ENCODE assay signal across 27 mouse cellular contexts in the genomic region with DNA sequence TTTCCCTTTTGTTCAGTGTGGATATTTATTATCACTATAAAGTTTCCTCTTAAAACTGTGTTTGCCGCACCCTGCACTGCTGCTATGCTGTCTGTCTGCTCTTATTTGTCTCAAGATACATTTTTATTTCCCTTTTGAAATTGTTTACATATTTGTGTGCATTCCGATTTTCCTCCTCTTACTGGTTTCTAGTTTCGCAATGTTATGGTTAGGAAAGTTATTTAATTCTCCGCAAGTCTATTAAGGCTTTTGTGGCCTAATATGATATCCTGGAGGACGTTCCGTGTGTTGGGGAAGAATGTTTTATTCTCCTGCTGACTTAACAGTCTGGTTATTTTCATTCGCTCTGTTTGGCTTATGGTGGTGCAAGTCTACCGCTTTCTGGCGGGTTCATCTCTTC.
"Had no signal": no experiment of that assay in that cellular context is flagged by ENCODE, and none has a peak within 500 bp of the region (broad histone marks: within the 10 kb centered on the region; RNA-seq: fewer than 3 reads in every experiment).

No protein-coding gene starts in this region.

- H3K9ac ChIP-seq: embryonic facial prominence, embryonic 12.5 days; embryonic facial prominence, embryonic 13.5 days; embryonic facial prominence, embryonic 15.5 days; forebrain, embryonic 12.5 days; forebrain, embryonic 13.5 days; forebrain, embryonic 15.5 days; forebrain, postnatal 0 days had no signal

- H3K4me1 ChIP-seq: embryonic facial prominence, embryonic 12.5 days; embryonic facial prominence, embryonic 13.5 days; embryonic facial prominence, embryonic 15.5 days; forebrain, embryonic 10.5 days; forebrain, embryonic 12.5 days; forebrain, embryonic 13.5 days; forebrain, embryonic 15.5 days; heart, embryonic 10.5 days had no signal

- H3K27me3 ChIP-seq: embryonic facial prominence, embryonic 12.5 days; embryonic facial prominence, embryonic 13.5 days; embryonic facial prominence, embryonic 15.5 days; forebrain, embryonic 12.5 days; forebrain, embryonic 13.5 days; forebrain, embryonic 15.5 days had no signal

- H3K4me2 ChIP-seq: embryonic facial prominence, embryonic 12.5 days; embryonic facial prominence, embryonic 13.5 days; embryonic facial prominence, embryonic 15.5 days; forebrain, embryonic 12.5 days; forebrain, embryonic 13.5 days; forebrain, embryonic 15.5 days had no signal

- H3K4me3 ChIP-seq: embryonic facial prominence, embryonic 12.5 days; embryonic facial prominence, embryonic 13.5 days; embryonic facial prominence, embryonic 15.5 days; erythroblast, embryonic 14.5 days; forebrain, embryonic 10.5 days; forebrain, embryonic 12.5 days; forebrain, embryonic 13.5 days; forebrain, embryonic 15.5 days; gastrocnemius, adult 2 months; heart, adult 2 months; heart, embryonic 10.5 days had no signal

- H3K36me3 ChIP-seq: embryonic facial prominence, embryonic 12.5 days; embryonic facial prominence, embryonic 13.5 days; embryonic facial prominence, embryonic 15.5 days; forebrain, embryonic 10.5 days; forebrain, embryonic 12.5 days; forebrain, embryonic 15.5 days; heart, embryonic 10.5 days had no signal

- DNase-seq: cerebellum, adult 9-10 months; cerebellum, adult 9-11 months; cerebellum, postnatal 10 days; cerebellum, postnatal 14 days; cerebellum, postnatal 25 days; cerebellum, postnatal 36 days; embryo, embryonic 11 days; forebrain, postnatal 0 days; gastrocnemius, adult 2 months; gastrocnemius, postnatal 10 days; gastrocnemius, postnatal 14 days; gastrocnemius, postnatal 25 days; gastrocnemius, postnatal 36 days; heart, adult 11 months; heart, adult 18-20 months; heart, adult 2 months had no signal

- ATAC-seq: forebrain, embryonic 13.5 days; forebrain, embryonic 14.5 days; forebrain, embryonic 15.5 days; forebrain, embryonic 16.5 days; forebrain, postnatal 0 days had no signal

- H3K9me3 ChIP-seq: embryonic facial prominence, embryonic 12.5 days; embryonic facial prominence, embryonic 13.5 days; embryonic facial prominence, embryonic 15.5 days; forebrain, embryonic 10.5 days; forebrain, embryonic 12.5 days; forebrain, embryonic 13.5 days; heart, embryonic 10.5 days had no signal

- H3K27ac ChIP-seq: embryonic facial prominence, embryonic 12.5 days; embryonic facial prominence, embryonic 13.5 days; embryonic facial prominence, embryonic 15.5 days; forebrain, embryonic 10.5 days; forebrain, embryonic 12.5 days; forebrain, embryonic 13.5 days; forebrain, embryonic 15.5 days; gastrocnemius, adult 2 months; heart, adult 2 months; heart, embryonic 10.5 days had no signal
